Mouse (Mus musculus) spleen, adult 2 months (tissue): ENCODE results near the gene Tlcd2.

ENCODE experiments used
- CTCF ChIP-seq: fragments of 200-500 bp; IDR thresholded peaks from 2 replicates; pipeline ENCODE4 v1.5.1; 2011; ENCODE audit warnings: mild to moderate bottlenecking, inconsistent platforms; ENCODE audit not compliant: insufficient read depth, insufficient read length, insufficient replicate concordance; ENCODE audit errors: extremely low read depth
- POLR2A ChIP-seq: fragments of 200-500 bp; IDR thresholded peaks from 2 replicates; pipeline ENCODE4 v1.6.1; 2011; ENCODE audit warnings: low read depth, low read length, inconsistent platforms

- no peak for TF ChIP-seq CTCF
- TF ChIP-seq POLR2A, result no peak
These were observed 2.9 kb upstream of the Tlcd2 start for GRCm38 (mm10) chr11:75458628-75459041.
